Mouse (Mus musculus) macrophage (primary cell): ENCODE results near the gene Pzp. TPM values are rescaled to one million over a fixed set of nuclear protein-coding genes. Genes with fewer than 3 reads are reported as not detected.

Experiments
- H3K27ac ChIP-seq: fragments of 350-480 bp; formaldehyde crosslinking; 2 replicates; pipeline ENCODE4 v1.9.0; 2021
- H3K36me3 ChIP-seq: fragments of 350-480 bp; formaldehyde crosslinking; 2 replicates; pipeline ENCODE4 v1.9.0; 2021; ENCODE audit errors: inconsistent target
- H3K4me3 ChIP-seq: fragments of 350-480 bp; formaldehyde crosslinking; 2 replicates; pipeline ENCODE4 v1.9.0; 2021; ENCODE audit errors: inconsistent target
- H3K79me2 ChIP-seq: fragments of 350-480 bp; formaldehyde crosslinking; 2 replicates; pipeline ENCODE4 v1.9.0; 2021; ENCODE audit errors: inconsistent target
- WGBS: methylation state at CpG from one replicate; pipeline ENCODE4 v1.1.7; 2026; ENCODE audit warnings: inconsistent platforms; ENCODE audit not compliant: missing documents; 5-methylcytosine and 5-hydroxymethylcytosine counted together
- polyA plus RNA-seq: library from polyadenylated mRNA; stranded (reverse); fragments of 250-400 nt; gene quantifications from 3 replicates; pipeline ENCODE4 v1.2.4, GENCODE M21; 2018; ENCODE audit warnings: inconsistent platforms

Pzp gene
- polyA plus RNA-seq, 1 experiment from 2014 or later: not detected

DNA sequence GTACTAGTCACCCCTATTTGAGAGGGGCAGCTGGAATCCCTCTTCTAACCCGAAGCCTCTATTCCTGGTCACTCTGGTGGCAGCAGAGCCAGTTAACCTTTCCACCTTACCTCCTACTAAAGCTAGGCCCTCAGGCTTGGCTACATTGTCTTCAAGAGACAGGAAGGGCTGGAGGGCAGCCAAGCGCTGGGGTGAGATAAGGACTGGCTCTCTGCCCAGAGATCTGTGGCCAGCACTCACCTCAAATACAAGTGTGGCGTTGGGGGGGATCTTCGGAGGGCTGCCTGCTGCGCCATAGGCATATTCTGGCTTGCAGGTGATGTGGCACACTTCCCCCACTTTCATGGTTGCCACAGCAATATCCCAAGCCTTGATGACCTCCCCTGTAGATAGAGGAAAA, 91.0 kb downstream of the Pzp start:
- 56% methylated on average over 5 of the region's 5 CpGs for WGBS
- Histone ChIP-seq H3K36me3 (peaks cover 45% of the 10 kb centered on the region), H3K4me3 (no peak overlapping the region), H3K27ac (no peak overlapping the region), H3K79me2 (peaks cover 15% of the 10 kb centered on the region; the same call in 1 of the 2 replicates)

Other genes with a start within 250 kb of the Pzp start
- gene Tead4, start 225.9 kb downstream of the Pzp start, polyA plus RNA-seq: not detected in 3 replicates
- 4.4 to 7.7 TPM (median 4.6 TPM) in 3 replicates for gene Tulp3, start 170.9 kb downstream of the Pzp start, polyA plus RNA-seq
- 10.4 to 13.5 TPM (median 12.6 TPM) in 3 replicates for gene Rhno1, start 163.8 kb downstream of the Pzp start, polyA plus RNA-seq
- gene Foxm1, start 163.8 kb downstream of the Pzp start, polyA plus RNA-seq: 1.3 to 6.1 TPM (median 4.1 TPM) in 3 replicates
- gene Tex52, start 151.3 kb downstream of the Pzp start, polyA plus RNA-seq: not detected in 3 replicates
- not detected in 3 replicates for gene Gm44596, start 151.2 kb downstream of the Pzp start, polyA plus RNA-seq
- not detected in 3 replicates for gene Nrip2, start 127.4 kb downstream of the Pzp start, polyA plus RNA-seq
- gene Itfg2, start 101.8 kb downstream of the Pzp start, polyA plus RNA-seq: 3.9 to 5.2 TPM (median 5.2 TPM) in 3 replicates
- 27.4 to 67.4 TPM (median 49.4 TPM) in 3 replicates for gene Fkbp4, start 88.0 kb downstream of the Pzp start, polyA plus RNA-seq
- not detected in 3 replicates for gene A2ml1, start 54.9 kb upstream of the Pzp start, polyA plus RNA-seq
- gene Klrb1a, start 96.8 kb upstream of the Pzp start, polyA plus RNA-seq: not detected in 3 replicates
- not detected in 3 replicates for gene Clec2h, start 135.7 kb upstream of the Pzp start, polyA plus RNA-seq
- not detected in 3 replicates for gene Klrb1, start 196.3 kb upstream of the Pzp start, polyA plus RNA-seq